Mouse (Mus musculus) gastrocnemius, postnatal 4 days (tissue): ENCODE measurements around the gene Prr12. TPM values are rescaled to one million over a fixed set of nuclear protein-coding genes. Genes with fewer than 3 reads are reported as not detected.

Source experiments
- DNase-seq, 2 experiments: peaks; one replicate each; pipeline ENCODE4 v3.0.0; 2021 to 2022; ENCODE audit warnings: low spot score in 2 of 2, mixed read lengths in 2 of 2
- total RNA-seq, 2 experiments: library from RNA; stranded (reverse); gene quantifications; 2 replicates each; pipeline ENCODE4 v1.2.3; 2021

Prr12 gene
- total RNA-seq, 2 experiments from 2014 or later, result 63.9 to 65.2 TPM

- peak in 1 of 2 experiments; percentile 79 for DNase-seq
Measured at GRCm38 (mm10) chr7:45078513-45078912, 25.8 kb upstream of the Prr12 start.

- no peak for DNase-seq
Measured at GRCm38 (mm10) chr7:45077829-45078228, 25.1 kb upstream of the Prr12 start.

GRCm38 (mm10) chr7:45077322-45077721 is 24.6 kb upstream of the Prr12 start:
- DNase-seq, result no peak

- DNase-seq, result no peak
Measured at GRCm38 (mm10) chr7:45076501-45076900, 23.8 kb upstream of the Prr12 start.

- DNase-seq, result no peak
Measured at GRCm38 (mm10) chr7:45075405-45075804, 22.7 kb upstream of the Prr12 start.

- DNase-seq, result no peak
Measured at GRCm38 (mm10) chr7:45073949-45074348, 21.3 kb upstream of the Prr12 start.

GRCm38 (mm10) chr7:45073171-45073707 is 20.6 kb upstream of the Prr12 start:
- DNase-seq, result no peak

GRCm38 (mm10) chr7:45072230-45072629 is 19.5 kb upstream of the Prr12 start:
- no peak for DNase-seq

- no peak for DNase-seq
Measured at GRCm38 (mm10) chr7:45069671-45070070, 17.0 kb upstream of the Prr12 start.

GRCm38 (mm10) chr7:45068000-45068318 is 15.3 kb upstream of the Prr12 start:
- DNase-seq, result no peak

GRCm38 (mm10) chr7:45067190-45067999 is 14.7 kb upstream of the Prr12 start:
- DNase-seq, result no peak

GRCm38 (mm10) chr7:45062239-45062835 is 9.7 kb upstream of the Prr12 start, which contains the start of the genes Nosip and Prrg2:
Gene Nosip (plus strand): TSS chr7:45062429.
Gene Prrg2 (minus strand): TSS chr7:45062677.
- peak; percentile 81 to 90 for DNase-seq

GRCm38 (mm10) chr7:45061532-45062075 is 8.9 kb upstream of the Prr12 start:
- DNase-seq, result no peak

GRCm38 (mm10) chr7:45060632-45061122 is 8.0 kb upstream of the Prr12 start:
- DNase-seq, result no peak

- no peak for DNase-seq
Measured at GRCm38 (mm10) chr7:45058607-45059571, 6.2 kb upstream of the Prr12 start.

- no peak for DNase-seq
Measured at GRCm38 (mm10) chr7:45056972-45057348, 4.3 kb upstream of the Prr12 start.

GRCm38 (mm10) chr7:45056329-45056971 is 3.8 kb upstream of the Prr12 start:
- DNase-seq, result no peak

- DNase-seq, result peak; percentile 78 to 90
Measured at GRCm38 (mm10) chr7:45053931-45054510, 1.3 kb upstream of the Prr12 start.

GRCm38 (mm10) chr7:45053117-45053930 is 643 bp upstream of the Prr12 start:
- peak in 1 of 2 experiments; percentile 80 for DNase-seq
